Mouse (Mus musculus): ENCODE measurements at regions not wholly inside any gene's neighbourhood (a gene's known extent, or its start where the extent isn't known, plus 50 kb on each side); places are given as distances from the start of the nearest gene placed in this dataset.

DNA sequence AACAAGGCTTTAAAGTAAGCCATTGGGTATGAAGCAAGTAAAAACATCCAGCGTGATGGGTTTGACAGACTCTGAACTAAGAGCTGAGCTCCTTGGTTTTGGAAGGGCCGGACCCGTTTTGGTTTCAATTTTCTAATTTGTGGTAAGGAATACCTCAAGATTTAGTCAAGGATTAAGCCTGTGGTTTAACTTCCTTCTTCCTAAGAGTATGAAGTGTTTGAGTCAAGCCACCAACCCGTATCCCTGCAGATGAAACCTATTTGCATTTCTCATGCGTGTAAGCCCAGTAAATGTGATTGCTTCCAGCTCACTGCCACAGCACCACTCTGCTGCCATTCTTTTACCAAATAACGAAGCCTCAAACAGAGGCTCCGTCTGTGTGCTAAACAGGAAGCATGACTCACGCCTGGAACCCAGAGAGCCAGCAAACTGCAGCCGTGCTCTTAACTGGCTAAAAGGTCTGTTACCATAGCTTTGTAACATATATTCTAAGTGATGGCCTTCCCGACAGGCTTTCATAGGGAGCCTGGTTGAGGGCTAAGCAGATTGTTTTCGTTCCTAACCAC, 149.7 kb downstream of the Etv1 start:
- DNase-seq, result peak; percentile 27

DNA sequence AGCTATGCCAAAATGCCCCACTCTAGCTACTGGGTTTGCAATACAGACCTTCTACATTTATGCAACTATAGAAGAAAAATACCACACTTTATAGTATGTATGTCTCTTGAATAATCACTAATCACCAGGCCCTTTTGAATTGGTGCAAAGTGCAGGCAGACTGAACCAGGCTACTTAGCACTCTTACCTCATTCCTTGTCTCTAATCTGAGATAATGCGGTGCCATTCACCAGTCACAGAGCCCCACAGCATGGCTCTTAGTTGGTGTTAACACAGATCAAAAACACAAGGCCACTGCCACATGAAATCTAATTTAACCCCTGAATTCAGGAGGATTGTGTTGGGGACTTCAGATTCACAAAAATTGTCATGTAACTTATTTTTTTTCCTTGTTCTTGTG, 150.5 kb downstream of the Etv1 start:
- no peak for DNase-seq

DNA sequence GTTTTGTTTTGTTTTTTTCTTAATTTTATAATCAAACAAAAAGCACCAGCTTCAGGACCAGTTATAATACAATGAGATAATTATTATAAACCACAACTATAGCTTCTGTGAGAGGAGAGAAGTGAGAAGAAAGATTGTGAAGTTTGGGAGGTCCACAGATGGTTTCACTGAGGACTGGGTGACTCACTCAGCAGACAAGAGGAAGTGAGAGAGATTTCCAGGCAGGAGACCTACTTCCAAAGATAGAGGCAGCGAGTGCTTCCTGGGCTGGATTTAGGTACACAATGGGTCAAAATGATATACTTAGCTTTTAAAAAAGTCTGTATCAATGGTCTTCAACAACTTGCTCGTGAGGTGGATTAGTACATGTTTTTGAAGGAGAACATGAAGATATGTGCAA, 152.6 kb downstream of the Etv1 start:
- no peak for DNase-seq

DNA sequence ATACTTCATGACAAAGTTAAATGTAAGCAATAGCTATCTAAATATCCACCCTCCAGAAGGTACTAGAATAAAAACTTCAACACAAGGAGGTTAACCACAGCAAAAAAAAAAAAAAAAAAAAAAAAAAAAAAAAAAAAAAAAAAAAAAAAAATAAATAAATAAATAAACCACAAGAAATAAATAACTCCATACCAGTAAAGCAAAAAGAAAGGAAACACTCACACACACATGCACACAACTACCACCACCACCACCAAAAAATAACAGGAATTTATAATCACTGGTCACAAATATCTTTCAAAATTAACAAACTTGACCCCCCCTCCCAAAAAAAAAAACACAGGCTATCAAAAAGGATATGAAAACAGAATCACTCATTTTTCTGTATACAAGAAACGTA, 180.4 kb downstream of the Etv1 start:
- no peak for DNase-seq

GRCm38 (mm10) chr12:38962302-38962701, 183.1 kb downstream of the Etv1 start:
- DNase-seq, result no peak

GRCm38 (mm10) chr12:38970347-38970746, 191.2 kb downstream of the Etv1 start:
- no peak for DNase-seq

- no peak for DNase-seq
These were observed 193.0 kb downstream of the Etv1 start for GRCm38 (mm10) chr12:38972205-38972604.

DNA sequence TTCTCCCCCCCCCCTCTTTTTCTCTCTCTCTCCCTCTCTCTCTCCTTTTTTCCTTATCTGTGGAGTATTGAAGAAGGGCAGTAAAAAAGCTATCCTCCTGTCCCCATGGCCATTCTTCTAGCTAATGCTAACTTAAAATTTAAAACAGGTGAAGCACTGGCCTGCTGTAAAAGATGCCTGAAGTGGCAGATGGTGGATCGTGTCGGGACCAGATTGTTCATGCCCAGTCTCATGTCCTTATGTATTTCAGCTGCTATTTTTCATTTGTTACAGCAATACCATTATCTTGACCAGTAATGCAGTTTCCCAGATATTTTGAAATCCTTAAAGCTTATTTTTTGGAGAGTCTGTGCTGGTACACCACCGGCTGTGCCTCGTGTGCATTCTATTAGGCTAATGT, 196.3 kb downstream of the Etv1 start:
- DNase-seq, result no peak

DNA sequence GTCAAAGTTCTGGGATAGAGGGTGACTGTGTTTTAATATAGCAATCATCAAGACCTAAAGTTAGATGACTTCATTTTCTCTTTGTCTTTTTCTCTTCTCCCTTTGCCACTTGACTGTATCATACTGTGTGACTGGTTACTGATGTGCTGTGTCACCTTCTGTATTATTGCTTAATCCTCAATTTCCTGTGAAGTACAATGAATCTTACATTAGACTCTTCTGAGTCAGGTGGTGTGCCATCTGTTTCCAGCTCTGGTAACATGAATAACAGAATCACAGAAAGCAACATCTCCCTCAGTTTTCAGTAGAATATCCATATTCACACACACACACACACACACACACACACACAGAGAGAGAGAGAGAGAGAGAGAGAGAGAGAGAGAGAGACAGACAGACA, 203.2 kb downstream of the Etv1 start:
- no peak for DNase-seq

DNA sequence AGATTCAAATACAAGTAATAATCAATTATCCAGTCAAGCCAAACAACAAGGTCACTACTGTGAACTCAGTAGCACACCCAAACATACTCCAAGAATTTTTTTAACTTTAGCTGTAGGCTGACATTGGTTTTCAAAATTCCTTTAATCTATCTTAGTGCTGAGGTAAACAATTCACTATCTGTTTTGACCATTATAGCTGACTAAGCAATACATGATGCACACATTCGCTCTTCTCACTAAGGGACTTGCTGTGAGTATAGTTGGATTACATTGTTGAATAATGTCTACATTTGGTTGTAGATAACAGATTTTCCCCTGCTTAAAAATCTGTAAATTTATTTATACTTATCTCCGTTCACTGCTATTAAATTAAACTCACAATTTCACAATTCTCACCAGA, 206.7 kb downstream of the Etv1 start:
- DNase-seq, result no peak

- DNase-seq, result no peak
These were observed 207.2 kb downstream of the Etv1 start for GRCm38 (mm10) chr12:38986346-38986745.

DNA sequence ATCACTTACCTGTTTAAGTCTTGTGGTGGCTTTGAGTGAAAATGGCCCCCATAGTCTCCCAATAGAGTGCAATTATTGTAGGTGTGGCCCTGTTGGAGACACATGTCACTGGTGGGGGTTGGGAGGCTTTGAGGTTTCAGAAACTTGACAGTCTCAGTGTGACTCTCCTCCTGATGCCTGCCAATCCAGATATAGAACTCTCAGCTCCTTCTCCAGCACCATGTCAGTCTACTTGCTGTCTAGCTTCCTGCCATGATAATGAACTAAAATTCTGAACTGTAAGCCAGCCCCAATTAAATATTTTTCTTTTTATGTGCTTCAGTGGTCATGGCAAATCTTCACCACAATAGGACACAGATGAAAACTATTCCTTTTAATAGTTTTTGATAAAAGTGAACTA, 208.1 kb downstream of the Etv1 start:
- DNase-seq, result no peak

DNA sequence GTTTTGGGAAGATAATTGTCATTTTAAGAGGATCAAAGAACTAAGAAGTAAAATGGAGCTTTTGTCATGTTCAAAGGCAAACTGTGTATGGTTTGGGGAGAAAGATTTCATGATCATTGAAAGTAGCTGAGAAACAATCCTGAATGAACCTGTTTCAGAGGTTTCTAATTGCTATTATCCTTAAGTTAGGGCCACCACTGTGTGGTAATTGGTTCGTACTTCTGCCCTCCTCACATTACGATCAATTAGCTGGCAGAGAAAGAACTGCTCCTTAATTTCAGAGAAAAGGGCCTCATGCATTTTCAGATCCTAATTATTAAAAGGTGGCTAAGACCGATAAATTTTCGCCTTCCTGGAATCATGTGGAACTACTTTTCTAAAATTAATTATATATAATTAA, 208.6 kb downstream of the Etv1 start:
- DNase-seq, result no peak

DNA sequence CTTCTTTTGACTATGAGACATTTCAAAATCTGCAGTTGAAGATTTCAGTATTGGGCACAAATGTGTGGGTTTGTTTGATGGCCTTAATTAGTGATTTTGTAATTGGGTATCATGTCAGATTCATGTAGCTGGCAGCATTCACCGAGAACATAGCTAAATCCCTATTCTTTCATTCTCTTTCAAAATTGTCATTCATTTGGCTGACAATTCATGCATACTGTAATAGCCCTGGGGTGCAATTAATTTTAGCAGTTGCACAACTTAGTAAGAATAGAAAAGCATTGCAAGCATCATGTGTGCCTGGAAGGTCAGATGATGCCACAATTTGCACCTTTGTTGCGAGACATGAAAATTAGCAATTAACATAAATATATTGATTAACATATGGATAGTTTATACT, 248.0 kb downstream of the Etv1 start:
- DNase-seq, result no peak

GRCm38 (mm10) chr12:39027948-39028347, 248.8 kb downstream of the Etv1 start:
- no peak for DNase-seq

GRCm38 (mm10) chr12:39033982-39034381, 254.8 kb downstream of the Etv1 start:
- DNase-seq, result no peak

DNA sequence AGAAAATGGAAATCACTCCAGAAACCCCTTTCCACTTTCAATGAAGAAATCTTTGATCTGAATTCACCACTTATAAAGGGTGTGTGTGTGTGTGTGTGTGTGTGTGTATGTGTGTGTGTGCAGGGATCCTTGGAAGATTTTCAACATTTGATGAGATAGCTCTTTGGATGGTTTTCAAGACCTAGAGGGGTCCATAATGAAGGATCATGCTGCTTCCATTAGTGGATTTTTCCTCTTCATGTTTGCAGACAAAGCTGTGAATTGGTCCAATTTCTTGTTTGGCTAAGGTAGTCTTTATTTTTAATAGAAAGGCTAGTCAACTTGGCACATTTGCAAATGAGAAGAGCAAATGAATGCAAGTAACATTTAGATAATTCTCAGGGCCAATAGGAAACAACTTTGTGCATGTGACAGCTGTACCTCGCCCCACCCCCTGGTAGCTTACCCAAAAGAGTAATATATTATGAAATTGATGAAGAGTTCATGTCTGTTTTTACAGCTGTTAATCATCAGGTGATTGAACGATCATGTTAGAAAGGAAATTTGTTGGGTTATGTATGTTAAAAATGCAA, 257.4 kb downstream of the Etv1 start:
- DNase-seq, result no peak

GRCm38 (mm10) chr12:39038077-39038476, 258.9 kb downstream of the Etv1 start:
- DNase-seq, result no peak

DNA sequence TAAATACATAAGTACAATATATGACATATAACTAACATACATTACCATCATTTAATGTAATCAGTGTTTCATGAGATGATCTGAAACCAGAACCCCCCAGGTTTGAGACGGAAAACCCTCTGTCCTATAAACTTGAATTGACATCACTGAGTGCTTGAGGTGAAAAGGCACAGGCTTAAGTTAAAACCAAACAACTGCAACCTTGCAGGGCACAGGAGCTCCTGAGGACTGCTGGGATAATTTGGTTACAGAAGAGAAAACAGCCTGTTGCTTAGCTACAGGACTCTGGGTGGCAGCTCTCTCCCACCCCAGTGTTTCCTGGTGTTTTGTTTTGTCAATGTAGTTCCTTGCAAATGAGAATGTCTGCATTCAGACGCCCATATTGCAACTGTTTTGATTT, 259.5 kb downstream of the Etv1 start:
- DNase-seq, result no peak

GRCm38 (mm10) chr12:39047126-39047525, 267.9 kb downstream of the Etv1 start:
- DNase-seq, result no peak

GRCm38 (mm10) chr12:39048441-39048840, 269.3 kb downstream of the Etv1 start:
- no peak for DNase-seq

DNA sequence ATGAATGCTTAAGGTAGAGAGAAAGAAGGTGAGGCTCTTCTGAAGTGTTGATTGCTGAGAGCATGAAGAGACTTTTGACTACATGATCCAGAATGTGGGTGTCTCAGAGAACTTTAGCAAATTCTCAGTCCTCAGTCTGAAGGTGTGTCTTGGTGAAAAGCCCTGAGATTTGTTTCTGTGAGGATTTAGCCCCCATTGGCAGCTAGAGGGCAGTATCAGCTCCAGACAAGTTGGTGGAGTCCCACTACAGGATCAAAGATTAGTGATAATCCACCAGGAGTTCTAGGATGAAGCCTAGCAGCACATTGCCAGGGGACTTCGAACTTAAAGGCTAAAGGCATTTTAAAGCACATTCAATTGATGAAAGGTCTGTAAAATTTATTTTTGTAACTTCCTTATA, 269.8 kb downstream of the Etv1 start:
- peak; percentile 19 for DNase-seq

- no peak for DNase-seq
These were observed 291.3 kb downstream of the Etv1 start for GRCm38 (mm10) chr12:39070331-39071045.
